Mouse (Mus musculus) lung, adult 10 weeks (tissue): Measurements from ENCODE around the gene Calcb. TPM values are rescaled to one million over a fixed set of nuclear protein-coding genes. Genes with fewer than 3 reads are reported as not detected.

Source experiments
- polyA plus RNA-seq: library from polyadenylated mRNA; stranded (reverse); fragments of 350-450 nt; fragmentation: Illumina TruSeq; extraction: RNeasy Lipid Tissue Mini Kit (QIAGEN cat#74804); gene quantifications from one replicate; pipeline ENCODE4 v1.2.3, GENCODE M21; 2014; ENCODE audit warnings: low read depth, low replicate concordance; ENCODE audit not compliant: insufficient read depth

The Calcb gene
- 1.0 TPM for polyA plus RNA-seq

DNA sequence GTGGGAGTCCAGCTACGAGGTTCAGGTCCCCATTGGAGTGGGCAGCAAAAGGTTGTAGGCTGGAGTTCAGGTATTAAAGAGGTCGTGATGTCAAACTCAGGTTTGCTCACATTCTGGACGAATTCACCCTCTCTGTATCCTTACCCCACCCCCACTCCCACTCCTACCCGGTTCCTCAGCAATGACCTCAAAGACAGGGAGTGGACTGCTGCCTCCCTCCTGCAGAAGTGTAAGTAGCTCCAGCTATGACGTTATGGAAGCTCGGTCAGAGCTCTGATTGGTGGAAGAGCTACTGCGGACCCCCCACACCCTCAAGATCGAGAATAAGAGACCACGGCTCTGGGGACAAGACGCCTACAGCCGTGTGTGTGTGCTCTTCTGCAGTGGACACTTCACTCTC lies at the start of gene Calcb:
Calcb (plus strand) TSS at position 344 of the 400 bp plus-strand sequence.

DNA sequence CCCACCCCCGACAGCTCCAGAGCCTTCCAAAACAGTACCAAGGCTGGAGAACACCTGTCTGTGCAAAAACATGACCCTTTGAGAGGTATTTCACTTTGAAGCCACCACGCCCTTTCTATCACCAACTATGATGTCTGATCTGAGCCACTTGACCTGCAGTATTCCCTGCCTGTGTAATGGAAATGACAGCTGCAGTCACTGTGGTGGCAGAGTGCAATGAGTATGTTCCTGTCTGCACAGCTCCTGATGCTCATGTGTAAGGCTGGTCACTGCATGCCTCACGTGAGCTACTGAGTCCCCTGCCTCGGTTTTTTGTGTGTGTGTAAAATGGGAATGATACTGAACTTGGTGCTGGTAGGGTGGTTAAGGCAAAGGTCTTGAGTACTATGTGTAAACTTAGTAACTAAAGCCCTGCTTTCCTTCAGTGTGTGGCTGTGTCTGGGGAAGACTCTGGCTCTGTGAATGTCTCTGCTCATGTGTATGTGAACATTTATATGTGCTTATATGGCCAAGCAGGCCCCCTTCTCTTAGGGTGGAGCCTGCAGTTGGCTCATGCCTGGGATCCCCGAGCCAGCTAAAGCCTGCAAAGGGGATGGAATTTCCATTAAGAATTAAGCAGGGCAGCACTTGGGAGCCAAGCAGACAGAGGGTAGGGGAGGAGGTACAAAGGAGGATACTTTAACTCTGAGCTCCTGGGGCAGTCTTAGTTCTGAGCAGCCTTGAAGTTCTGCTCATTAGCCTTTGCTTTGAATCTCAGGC lies 24.8 kb downstream of the Calcb start, which contains the start of gene Insc:
Insc (plus strand) TSS at position 673 of the 759 bp plus-strand sequence.

Other genes with a start within 250 kb of the Calcb start
- 1.3 TPM for gene Cyp2r1, start 155.7 kb upstream of the Calcb start, polyA plus RNA-seq
- 4.1 TPM for gene Calca, start 82.3 kb upstream of the Calcb start, polyA plus RNA-seq
- gene Insc, start 25.1 kb downstream of the Calcb start, polyA plus RNA-seq, result 0.28 TPM